Mouse (Mus musculus) kidney, embryonic 14.5 days (tissue): ENCODE results near the gene Ywhab. TPM values are rescaled to one million over a fixed set of nuclear protein-coding genes. Genes with fewer than 3 reads are reported as not detected.

Source experiments
- ATAC-seq: fragments of 200-750 bp; cut with Nextera tagmentation; 2 replicates; pipeline ENCODE4 v1.8.0; 2017; ENCODE audit warnings: moderate number of reproducible peaks, mild to moderate bottlenecking, moderate TSS enrichment, moderate library complexity; ENCODE audit not compliant: low FRiP score, low TSS enrichment
- H3K27ac ChIP-seq: fragments of 300-500 bp; sonication (generic); 2 replicates; pipeline ENCODE4 v1.5.1; 2014; ENCODE audit warnings: low read depth, mild to moderate bottlenecking, low read length, moderate library complexity, mixed read lengths
- H3K27me3 ChIP-seq: fragments of 300-500 bp; sonication (generic); 2 replicates; pipeline ENCODE4 v1.6.1; 2014; ENCODE audit warnings: mild to moderate bottlenecking, low read length; ENCODE audit not compliant: control insufficient read depth, insufficient read depth
- H3K36me3 ChIP-seq: fragments of 300-500 bp; sonication (generic); 2 replicates; pipeline ENCODE4 v1.6.1; 2014; ENCODE audit warnings: low read length, mixed read lengths; ENCODE audit not compliant: control insufficient read depth, insufficient read depth
- H3K4me1 ChIP-seq: fragments of 300-500 bp; sonication (generic); 2 replicates; pipeline ENCODE4 v1.6.1; 2014; ENCODE audit warnings: low read length, mixed read lengths; ENCODE audit not compliant: control insufficient read depth, insufficient read depth
- H3K4me2 ChIP-seq: fragments of 300-500 bp; sonication (generic); replicated peaks from 2 replicates; pipeline ENCODE4 v1.6.1; 2014; ENCODE audit warnings: low read depth, mild to moderate bottlenecking, low read length
- H3K4me3 ChIP-seq: fragments of 300-500 bp; sonication (generic); 2 replicates; pipeline ENCODE4 v1.5.1; 2014; ENCODE audit warnings: mild to moderate bottlenecking, low read length
- H3K9ac ChIP-seq: fragments of 300-500 bp; sonication (generic); 2 replicates; pipeline ENCODE4 v1.6.1; 2014; ENCODE audit warnings: low read depth, mild to moderate bottlenecking, low read length, moderate library complexity
- H3K9me3 ChIP-seq: fragments of 300-500 bp; sonication (generic); 2 replicates; pipeline ENCODE4 v1.6.1; 2016; ENCODE audit warnings: low read length; ENCODE audit not compliant: control insufficient read depth
- WGBS: fragments of 180-500 bp; shearing (Covaris S2); extraction: QIAGEN DNeasy Blood & Tissue Kit; methylation state at CpG from one replicate; pipeline ENCODE4 v1.1.7; 2014; 5-methylcytosine and 5-hydroxymethylcytosine counted together
- polyA plus RNA-seq: library from polyadenylated mRNA; unstranded; fragments of >200 nt; fragmentation: Nextera tagmentation; extraction: Ambion mirVana; gene quantifications from 2 replicates; pipeline ENCODE4 v1.2.1, GENCODE M21; 2014

The Ywhab gene
- polyA plus RNA-seq: 217 and 305 TPM in 2 replicates

DNA sequence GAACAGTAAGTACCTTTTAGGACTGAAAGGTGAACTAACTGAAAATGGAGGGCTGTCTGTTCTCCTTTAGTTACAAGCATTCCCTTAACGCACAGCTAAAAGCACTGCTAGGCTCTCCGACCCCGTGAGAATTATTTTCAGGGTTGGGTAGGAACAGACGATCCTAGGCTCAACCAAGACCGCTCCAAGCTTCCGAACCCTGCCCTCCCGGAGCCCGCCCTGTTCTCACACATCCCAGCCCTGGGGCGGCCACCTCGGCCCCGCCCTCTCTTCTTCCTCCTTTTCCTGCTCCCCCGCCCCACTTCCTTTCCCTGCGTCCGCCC is at the start of gene Ywhab:
Gene Ywhab, plus strand, starts transcription at position 307 of the 323 bp plus-strand sequence.
- Histone ChIP-seq H3K36me3 (peaks cover 10% of the 10 kb centered on the region; the same call in 1 of the 2 replicates), H3K9me3 (no peaks in the 10 kb centered on the region), H3K4me2 (peak within 1 kb of the TSS; percentile 74), H3K4me3 (peak within 1 kb of the TSS; percentile 58), H3K4me1 (peaks cover 12% of the 10 kb centered on the region), H3K27ac (peak within 1 kb of the TSS; percentile 83), H3K27me3 (no peaks in the 10 kb centered on the region), H3K9ac (peak within 1 kb of the TSS; percentile 80)
- no peak for ATAC-seq
- WGBS: under 1% methylated on average over 13 of the region's 14 CpGs

GRCm38 (mm10) chr2:163946221-163946620 is 48.5 kb upstream of the Ywhab start:
- Histone ChIP-seq H3K4me1 (no peaks in the 10 kb centered on the region), H3K36me3 (no peaks in the 10 kb centered on the region), H3K9ac (no peak overlapping the region), H3K4me3 (no peak overlapping the region), H3K27me3 (no peaks in the 10 kb centered on the region; the same call in 1 of the 2 replicates), H3K4me2 (no peak overlapping the region), H3K9me3 (no peaks in the 10 kb centered on the region), H3K27ac (no peak overlapping the region)
- WGBS: 61% methylated on average over 15 of the region's 15 CpGs
- no peak for ATAC-seq

DNA sequence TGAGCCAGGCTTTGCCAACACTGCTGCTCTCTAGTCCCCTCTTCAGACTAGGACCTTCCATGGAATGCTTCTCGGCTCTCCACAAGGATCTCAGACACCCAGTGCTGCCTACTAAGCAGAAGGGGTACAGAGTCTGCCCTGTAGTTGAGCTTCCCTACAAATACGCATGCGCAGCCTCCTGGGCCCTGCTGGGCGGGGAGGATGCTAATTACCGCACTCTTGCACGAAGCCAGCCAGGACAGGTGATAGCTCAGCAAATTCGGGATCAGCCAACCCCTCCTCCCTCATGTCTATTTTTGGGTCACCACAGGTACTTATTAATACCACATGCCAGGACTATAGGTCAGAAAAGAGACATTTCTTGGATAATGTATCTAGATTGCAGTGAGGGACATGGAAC is 46.8 kb upstream of the Ywhab start:
- no peak overlapping the region for H3K9ac ChIP-seq
- H3K27me3 ChIP-seq: no peaks in the 10 kb centered on the region; the same call in 1 of the 2 replicates
- no peaks in the 10 kb centered on the region for H3K36me3 ChIP-seq
- 67% methylated on average over 7 of the region's 7 CpGs for WGBS
- ATAC-seq: no peak
- no peaks in the 10 kb centered on the region for H3K4me1 ChIP-seq
- H3K27ac ChIP-seq: no peak overlapping the region
- H3K4me3 ChIP-seq: no peak overlapping the region
- no peak overlapping the region for H3K4me2 ChIP-seq
- H3K9me3 ChIP-seq: no peaks in the 10 kb centered on the region

DNA sequence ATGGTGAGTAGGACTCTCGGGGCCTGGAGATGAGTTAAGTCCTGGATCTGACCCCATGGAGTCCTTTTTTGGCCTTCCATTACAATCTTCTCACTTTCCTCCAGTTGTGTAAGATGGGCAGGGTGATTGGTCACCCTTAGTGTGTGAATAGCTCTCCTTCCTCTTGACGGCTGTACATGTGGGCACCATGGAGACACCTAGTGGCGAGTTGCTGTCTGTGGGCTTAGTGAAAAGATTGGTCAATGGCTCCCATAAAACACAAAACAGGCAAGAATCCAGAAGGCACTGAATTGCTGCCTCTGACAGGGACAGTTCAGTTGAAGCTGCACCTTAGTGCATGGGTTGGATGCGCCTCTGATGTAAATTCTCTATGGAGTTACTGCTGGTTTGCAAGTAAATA is 43.0 kb upstream of the Ywhab start:
- no peaks in the 10 kb centered on the region; the same call in 1 of the 2 replicates for H3K27me3 ChIP-seq
- H3K4me2 ChIP-seq: no peak overlapping the region
- H3K4me1 ChIP-seq: no peaks in the 10 kb centered on the region
- no peak for ATAC-seq
- H3K9ac ChIP-seq: no peak overlapping the region
- H3K27ac ChIP-seq: no peak overlapping the region
- H3K36me3 ChIP-seq: no peaks in the 10 kb centered on the region
- H3K4me3 ChIP-seq: no peak overlapping the region
- 22% methylated on average over 4 of the region's 4 CpGs for whole genome bisulfite sequencing
- no peaks in the 10 kb centered on the region for H3K9me3 ChIP-seq

DNA sequence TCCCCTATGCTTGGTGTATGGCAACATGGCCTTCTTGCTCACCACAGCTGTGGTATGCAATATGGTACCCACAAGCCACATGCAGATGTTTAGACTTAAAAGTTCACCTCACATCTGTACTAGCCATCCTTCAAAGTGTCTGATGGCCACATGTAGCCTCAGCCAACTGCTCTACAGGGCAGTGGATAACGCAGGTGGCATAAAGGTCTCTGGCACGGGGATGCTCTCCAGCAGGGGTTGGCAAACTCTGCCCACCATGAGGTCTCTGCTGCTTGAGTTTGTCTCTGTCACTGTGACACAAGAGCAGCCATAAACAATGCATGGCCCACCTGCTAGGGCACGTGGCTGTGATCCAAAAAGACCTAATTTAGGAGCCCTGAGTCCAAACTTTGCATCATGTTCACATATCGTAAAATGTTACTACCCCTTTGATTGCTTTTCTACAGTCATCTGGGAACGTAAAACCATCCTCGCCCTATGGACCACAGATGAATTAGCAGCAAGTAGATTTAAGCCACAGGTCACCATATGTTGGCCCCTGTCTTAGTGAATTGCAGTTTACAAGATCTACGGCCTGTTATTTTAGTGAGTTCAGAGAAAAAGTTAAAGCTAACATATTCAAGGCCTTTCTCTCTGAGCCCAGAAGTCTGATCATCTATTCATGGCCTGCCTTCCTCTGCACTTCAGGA is 41.0 kb upstream of the Ywhab start:
- Histone ChIP-seq H3K9me3 (peaks cover 7% of the 10 kb centered on the region; the same call in 1 of the 2 replicates), H3K4me2 (no peak overlapping the region), H3K4me1 (no peaks in the 10 kb centered on the region), H3K4me3 (no peak overlapping the region), H3K27ac (no peak overlapping the region), H3K36me3 (no peaks in the 10 kb centered on the region), H3K27me3 (no peaks in the 10 kb centered on the region; the same call in 1 of the 2 replicates), H3K9ac (no peak overlapping the region)
- WGBS: 22% methylated on average over 7 of the region's 7 CpGs
- no peak for ATAC-seq

DNA sequence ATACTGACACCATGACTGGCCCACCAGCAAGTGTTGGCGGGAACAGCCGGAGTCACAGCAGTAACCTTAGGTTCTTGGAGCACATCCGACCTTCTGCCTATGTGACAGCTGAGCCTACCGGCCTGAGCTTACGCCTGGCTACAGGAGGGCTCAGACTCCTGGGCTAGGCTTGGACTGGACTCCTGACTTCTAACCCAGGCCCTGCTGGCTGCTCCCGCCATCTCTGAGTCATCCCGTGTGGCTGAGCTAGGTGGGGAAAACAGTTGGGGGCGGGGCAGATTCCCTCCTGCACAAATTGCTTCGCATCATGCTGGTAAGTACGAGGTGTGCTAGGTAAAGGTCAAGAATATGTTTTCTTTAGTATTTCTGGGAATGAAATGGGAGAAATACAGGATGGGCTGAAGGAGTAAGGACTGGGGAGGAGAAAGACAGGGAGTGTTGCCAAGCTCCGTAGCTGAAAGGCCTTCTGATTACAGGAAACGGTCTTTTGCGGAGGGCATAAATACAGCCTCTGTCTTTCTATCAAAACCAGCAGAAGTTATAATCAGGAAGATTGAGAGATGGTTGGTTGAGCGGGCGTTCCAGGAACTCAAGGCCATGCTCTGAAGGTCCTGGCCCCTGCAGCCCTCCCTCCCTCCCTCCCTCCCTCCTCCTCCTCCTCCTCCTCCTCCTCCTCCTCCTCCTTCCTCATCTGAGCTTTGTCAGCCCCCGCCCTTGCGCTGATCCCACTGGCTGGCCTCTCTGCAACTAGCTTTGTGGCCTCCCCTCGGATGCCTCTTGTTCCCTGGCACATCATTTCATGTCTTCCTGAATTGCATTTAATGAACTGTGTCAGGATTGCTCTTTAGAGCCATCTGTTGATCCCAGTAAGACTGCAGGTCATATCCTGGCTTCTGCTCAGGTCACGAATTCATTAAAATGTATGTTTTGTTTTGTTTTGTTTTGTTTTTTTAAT is 29.9 kb upstream of the Ywhab start:
- ATAC-seq: no peak
- H3K36me3 ChIP-seq: no peaks in the 10 kb centered on the region
- 0 out of 2 replicates have a peak, but pooled peaks cover 2% of the 10 kb centered on the region for H3K9me3 ChIP-seq
- H3K9ac ChIP-seq: no peak overlapping the region
- H3K4me2 ChIP-seq: no peak overlapping the region
- H3K27me3 ChIP-seq: no peaks in the 10 kb centered on the region
- WGBS: 50% methylated on average over 17 of the region's 19 CpGs
- H3K4me1 ChIP-seq: 0 out of 2 replicates have a peak, but pooled peaks cover 4% of the 10 kb centered on the region
- no peak overlapping the region for H3K27ac ChIP-seq
- no peak overlapping the region for H3K4me3 ChIP-seq

- Histone ChIP-seq H3K4me1 (0 out of 2 replicates have a peak, but pooled peaks cover 4% of the 10 kb centered on the region), H3K4me2 (no peak overlapping the region), H3K9ac (no peak overlapping the region), H3K9me3 (0 out of 2 replicates have a peak, but pooled peaks cover 2% of the 10 kb centered on the region), H3K27ac (no peak overlapping the region), H3K27me3 (no peaks in the 10 kb centered on the region), H3K4me3 (no peak overlapping the region), H3K36me3 (no peaks in the 10 kb centered on the region)
- ATAC-seq: no peak
- 78% methylated on average over 7 of the region's 7 CpGs for WGBS
Observed at GRCm38 (mm10) chr2:163965706-163966105, 29.1 kb upstream of the Ywhab start.

DNA sequence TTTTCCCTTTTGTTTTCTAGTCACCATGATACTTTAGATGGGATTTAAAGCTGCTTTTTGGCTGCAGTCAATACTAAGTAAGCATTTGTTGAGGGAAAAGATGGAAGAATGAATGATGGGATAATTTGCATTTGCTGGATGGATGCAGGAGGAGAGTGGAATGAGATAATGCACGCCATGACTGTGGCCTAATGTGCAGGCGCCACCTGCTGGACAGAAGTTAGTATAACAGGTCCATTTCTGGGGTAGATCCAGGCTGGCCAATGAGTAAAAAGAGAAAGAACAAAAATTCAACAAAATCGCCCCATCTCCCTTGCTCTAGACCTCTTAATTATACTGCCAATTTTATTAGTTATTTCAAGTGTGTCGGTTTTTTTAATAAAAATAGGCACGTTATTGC is 26.2 kb upstream of the Ywhab start:
- Histone ChIP-seq H3K4me2 (no peak overlapping the region), H3K4me1 (0 out of 2 replicates have a peak, but pooled peaks cover 4% of the 10 kb centered on the region), H3K36me3 (no peaks in the 10 kb centered on the region), H3K9ac (no peak overlapping the region), H3K27me3 (no peaks in the 10 kb centered on the region), H3K27ac (no peak overlapping the region), H3K4me3 (no peak overlapping the region), H3K9me3 (no peaks in the 10 kb centered on the region)
- peak; percentile 60; the same call in 1 of the 2 replicates for ATAC-seq
- 2% methylated on average over 5 of the region's 5 CpGs for WGBS
